In the genomic region with DNA sequence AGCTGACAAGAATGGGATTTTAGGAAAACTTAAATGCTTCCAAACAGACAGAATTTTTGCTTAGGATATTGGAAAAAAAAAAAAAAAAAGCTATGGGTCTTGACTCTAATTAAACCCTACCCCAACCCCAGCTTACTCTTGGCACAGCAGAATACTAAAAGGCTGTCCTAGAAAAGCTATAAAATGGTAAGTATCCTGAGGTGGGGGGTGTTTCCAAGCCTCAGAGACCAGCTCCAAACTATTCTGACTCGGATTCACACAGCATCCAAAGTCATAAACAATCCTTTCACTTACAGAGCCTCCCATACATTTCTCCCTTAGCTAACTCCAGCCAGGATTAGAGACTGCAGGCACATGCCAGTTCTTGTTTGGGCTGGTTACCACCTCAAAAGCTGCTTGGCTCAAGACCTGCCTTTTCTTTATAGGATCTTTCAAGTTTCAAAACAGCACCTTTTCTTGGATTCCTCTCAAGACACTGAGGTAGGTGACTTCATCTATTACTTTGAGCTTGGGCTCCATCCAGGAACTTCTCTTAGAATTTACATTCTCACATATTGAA, we compare ENCODE assay signal across 19 mouse cellular contexts. TPM values are rescaled to one million over a fixed set of nuclear protein-coding genes. Genes with fewer than 3 reads are reported as not detected.
A peak's percentile ranks its signal among the peaks of the same experiment; 100 is the strongest.
DNase-seq lines count a peak whose midpoint lies in the region; ATAC-seq and TF ChIP-seq lines count a peak whose summit lies in the region.
"Had no signal": no experiment of that assay in that cellular context is flagged by ENCODE, and none has a peak within 500 bp of the region (broad histone marks: within the 10 kb centered on the region; RNA-seq: fewer than 3 reads in every experiment).

No protein-coding gene starts in this region.

- 0 out of 2 replicates have a peak, but pooled peaks cover 6% of the 10 kb centered on the region for H3K36me3 ChIP-seq in kidney, embryonic 16.5 days (ENCODE audit: insufficient read depth, low read length)
- H3K36me3 ChIP-seq in neural tube, embryonic 14.5 days (ENCODE audit: control insufficient read depth, insufficient read depth, low read length), result no peaks in the 10 kb centered on the region
- H3K36me3 ChIP-seq in neural tube, embryonic 15.5 days, result no peaks in the 10 kb centered on the region
- no peaks in the 10 kb centered on the region for H3K36me3 ChIP-seq in stomach, postnatal 0 days (ENCODE audit: control insufficient read depth, insufficient read depth, low read length)
- H3K36me3 ChIP-seq: embryonic facial prominence, embryonic 12.5 days; forebrain, embryonic 15.5 days; neural tube, embryonic 12.5 days had no signal

- peak overlapping the region; percentile 58 for H3K27ac ChIP-seq in kidney, embryonic 16.5 days (ENCODE audit: low read length)
- H3K27ac ChIP-seq in neural tube, embryonic 14.5 days (ENCODE audit: low read depth, low read length), result no peak overlapping the region
- H3K27ac ChIP-seq in neural tube, embryonic 15.5 days (replicated peaks), result no peak overlapping the region; the same call in 1 of the 2 replicates
- peak overlapping the region; percentile 17; the same call in 1 of the 2 replicates for H3K27ac ChIP-seq in embryonic fibroblast, embryonic 13.5 days (ENCODE audit: insufficient read depth, low read length)
- H3K27ac ChIP-seq in stomach, postnatal 0 days (replicated peaks), result peak overlapping the region; percentile 71
- H3K27ac ChIP-seq: embryonic facial prominence, embryonic 12.5 days; forebrain, embryonic 15.5 days; neural tube, embryonic 12.5 days had no signal

- H3K9me3 ChIP-seq in kidney, embryonic 16.5 days (ENCODE audit: low read length), result peaks cover 4% of the 10 kb centered on the region
- no peaks in the 10 kb centered on the region for H3K9me3 ChIP-seq in neural tube, embryonic 14.5 days (ENCODE audit: control insufficient read depth, low read length)
- no peaks in the 10 kb centered on the region for H3K9me3 ChIP-seq in neural tube, embryonic 15.5 days (replicated peaks)
- no peaks in the 10 kb centered on the region for H3K9me3 ChIP-seq in stomach, postnatal 0 days (ENCODE audit: control insufficient read depth, low read length)
- H3K9me3 ChIP-seq: forebrain, embryonic 15.5 days; liver, embryonic 15.5 days; midbrain, embryonic 10.5 days; neural tube, embryonic 12.5 days had no signal

- DNase-seq in kidney, adult 8-10 months, result no peak
- no peak for DNase-seq in stomach, postnatal 0 days (ENCODE audit: low spot score)
- no peak for DNase-seq in thymus, postnatal 10 days (ENCODE audit: low spot score in 2 of 2)
- DNase-seq in layer of hippocampus, adult 9-10 months (ENCODE audit: low spot score), result no peak
- DNase-seq: adrenal gland, adult 8-10 months; cerebellum, postnatal 25 days; lung, postnatal 4 days; thymus, adult 18-20 months had no signal

- TF ChIP-seq POLR2A in embryonic fibroblast, embryonic 13.5 days (IDR thresholded peaks at IDR 0.05; ENCODE audit: low read depth, low read length), result no peak

- no peak overlapping the region for H3K9ac ChIP-seq in kidney, embryonic 16.5 days (replicated peaks; ENCODE audit: low read length)
- no peak overlapping the region for H3K9ac ChIP-seq in neural tube, embryonic 14.5 days (replicated peaks; ENCODE audit: low read depth, low read length)
- no peak overlapping the region for H3K9ac ChIP-seq in neural tube, embryonic 15.5 days (replicated peaks)
- H3K9ac ChIP-seq in stomach, postnatal 0 days (ENCODE audit: low read length), result no peak overlapping the region
- H3K9ac ChIP-seq: embryonic facial prominence, embryonic 12.5 days; forebrain, embryonic 15.5 days; liver, embryonic 15.5 days; neural tube, embryonic 12.5 days had no signal

- no peak overlapping the region for H3K4me3 ChIP-seq in kidney, embryonic 16.5 days (ENCODE audit: low read length)
- no peak overlapping the region for H3K4me3 ChIP-seq in neural tube, embryonic 14.5 days (ENCODE audit: low read depth, low read length)
- H3K4me3 ChIP-seq in neural tube, embryonic 15.5 days (replicated peaks), result no peak overlapping the region
- no peak overlapping the region for H3K4me3 ChIP-seq in embryonic fibroblast, embryonic 13.5 days (ENCODE audit: insufficient read depth, low read length)
- H3K4me3 ChIP-seq in stomach, postnatal 0 days (ENCODE audit: low read depth, low read length), result no peak overlapping the region
- H3K4me3 ChIP-seq: embryonic facial prominence, embryonic 12.5 days; forebrain, embryonic 15.5 days; hindbrain, embryonic 10.5 days; liver, embryonic 15.5 days; midbrain, embryonic 10.5 days; neural tube, embryonic 12.5 days had no signal

- WGBS in kidney, embryonic 16.5 days, result 3% methylated on average over 1 of the region's 1 CpGs
- WGBS in neural tube, embryonic 14.5 days, result 4% methylated on average over 1 of the region's 1 CpGs
- WGBS in neural tube, embryonic 15.5 days, result 0% methylated on average over 1 of the region's 1 CpGs
- WGBS in stomach, postnatal 0 days, result 4% methylated on average over 1 of the region's 1 CpGs

- no peaks in the 10 kb centered on the region for H3K27me3 ChIP-seq in kidney, embryonic 16.5 days (ENCODE audit: insufficient read depth, low read length)
- no peaks in the 10 kb centered on the region for H3K27me3 ChIP-seq in neural tube, embryonic 14.5 days (ENCODE audit: control insufficient read depth, insufficient read depth, low read length)
- no peaks in the 10 kb centered on the region for H3K27me3 ChIP-seq in neural tube, embryonic 15.5 days (replicated peaks)
- H3K27me3 ChIP-seq in stomach, postnatal 0 days (ENCODE audit: control insufficient read depth, insufficient read depth, low read length), result no peaks in the 10 kb centered on the region
- H3K27me3 ChIP-seq: embryonic facial prominence, embryonic 12.5 days; forebrain, embryonic 15.5 days; liver, embryonic 15.5 days; neural tube, embryonic 12.5 days had no signal

- H3K4me1 ChIP-seq in kidney, embryonic 16.5 days (ENCODE audit: insufficient read depth, low read length), result peaks cover 17% of the 10 kb centered on the region
- H3K4me1 ChIP-seq in neural tube, embryonic 14.5 days (ENCODE audit: control insufficient read depth, insufficient read depth, low read length), result peaks cover 8% of the 10 kb centered on the region
- peaks cover 19% of the 10 kb centered on the region for H3K4me1 ChIP-seq in neural tube, embryonic 15.5 days
- peaks cover 2% of the 10 kb centered on the region; the same call in 1 of the 2 replicates for H3K4me1 ChIP-seq in embryonic fibroblast, embryonic 13.5 days (ENCODE audit: control insufficient read depth, insufficient read depth, low read length)
- H3K4me1 ChIP-seq in stomach, postnatal 0 days (replicated peaks; ENCODE audit: control insufficient read depth, insufficient read depth), result no peaks in the 10 kb centered on the region

- TF ChIP-seq CTCF in embryonic fibroblast, embryonic 13.5 days (IDR thresholded peaks at IDR 0.05; ENCODE audit: borderline replicate concordance, insufficient read depth, low read length), result no peak
- TF ChIP-seq CTCF in stomach, postnatal 0 days (IDR thresholded peaks at IDR 0.05; ENCODE audit: low read depth), result no peak

- H3K4me2 ChIP-seq in kidney, embryonic 16.5 days (replicated peaks; ENCODE audit: low read depth, low read length), result 0 out of 2 replicates have a peak overlapping the region, but pooled peaks have one; percentile 5
- H3K4me2 ChIP-seq in neural tube, embryonic 14.5 days (ENCODE audit: low read depth, low read length), result no peak overlapping the region
- no peak overlapping the region; the same call in 1 of the 2 replicates for H3K4me2 ChIP-seq in neural tube, embryonic 15.5 days
- H3K4me2 ChIP-seq in stomach, postnatal 0 days (replicated peaks; ENCODE audit: low read depth), result no peak overlapping the region
- H3K4me2 ChIP-seq: embryonic facial prominence, embryonic 12.5 days; forebrain, embryonic 15.5 days; liver, embryonic 15.5 days; neural tube, embryonic 12.5 days had no signal

- ATAC-seq in kidney, embryonic 16.5 days (ENCODE audit: low FRiP score, low TSS enrichment), result no peak
- 0 out of 2 replicates have a peak, but pooled peaks have one; percentile 21 for ATAC-seq in neural tube, embryonic 14.5 days (ENCODE audit: low read depth)
- no peak for ATAC-seq in neural tube, embryonic 15.5 days (ENCODE audit: low FRiP score)
- 0 out of 2 replicates have a peak, but pooled peaks have one; percentile 18 for ATAC-seq in stomach, postnatal 0 days (ENCODE audit: low FRiP score, low TSS enrichment)
- ATAC-seq: forebrain, embryonic 15.5 days; inflammation-experienced regulatory T-cells, adult 6 months had no signal

- no peak for TF ChIP-seq EP300 in stomach, postnatal 0 days (optimal IDR thresholded peaks at IDR 0.05)

RNA-seq across cellular contexts. Expression of gene Zfp609, which starts 50.4 kb away (rescaled TPM):
- 4.8 and 6.4 TPM in 2 replicates for polyA plus RNA-seq in kidney, embryonic 16.5 days (2015; fragmentation: Nextera tagmentation; extraction: Ambion mirVana)
- polyA plus RNA-seq in neural tube, embryonic 14.5 days (2014; fragmentation: Nextera tagmentation; extraction: Ambion mirVana), result 8.9 and 10.1 TPM in 2 replicates
- 6.8 and 7.1 TPM in 2 replicates for polyA plus RNA-seq in neural tube, embryonic 15.5 days (2015; fragmentation: Nextera tagmentation; extraction: Ambion mirVana)
- 22.7 and 30.4 TPM in 2 replicates for polyA plus RNA-seq in embryonic fibroblast, embryonic 13.5 days (2011; ENCODE audit: insufficient read length, low read depth, missing spikeins)
- 2.4 and 2.7 TPM in 2 replicates for polyA plus RNA-seq in stomach, postnatal 0 days (2015; fragmentation: Nextera tagmentation; extraction: Ambion mirVana)

Comparison
In these comparisons a context has a peak if more than half of its experiments do, and no peak if none do; other contexts are left out.
1. ATAC-seq: peak in neural tube, embryonic 14.5 days (single experiment) and stomach, postnatal 0 days (single experiment); none in kidney, embryonic 16.5 days (single experiment) and neural tube, embryonic 15.5 days (single experiment).
2. H3K27ac ChIP-seq: peak in kidney, embryonic 16.5 days (single experiment), embryonic fibroblast, embryonic 13.5 days (single experiment) and stomach, postnatal 0 days (single experiment); none in neural tube, embryonic 14.5 days (single experiment) and neural tube, embryonic 15.5 days (single experiment).